Mouse (Mus musculus): ENCODE measurements around the gene Mok. TPM values are rescaled to one million over a fixed set of nuclear protein-coding genes. Genes with fewer than 3 reads are reported as not detected.
"Not testable (repeated sequence)": the region's sequence is repeated elsewhere in the genome, so short reads cannot be mapped to it uniquely, and the experiment has no call there.

Mok gene
- 1 to 10 TPM; 7.3 to 9.8 TPM for total RNA-seq (2021)
- long read RNA-seq, experiment 1, partial matches to known transcripts = 1 of 7 reads
- long read RNA-seq, experiment 1, other reads (novel, unspliced or antisense) = 6 of 7 reads
- long read RNA-seq, experiment 2, partial matches to known transcripts = 1 of 8 reads
- long read RNA-seq, experiment 2, other reads (novel, unspliced or antisense) = 7 of 8 reads

GRCm38 (mm10) chr12:110840348-110841198, at the start of gene Mok:
TSS of gene Mok (minus strand) at chr12:110840939.
- peak; percentile 98 for DNase-seq (ENCODE audit: low spot score in 2 of 2)

GRCm38 (mm10) chr12:110889036-110890020, 48.6 kb upstream of the Mok start, which contains the start of the genes Cinp and Tecpr2:
TSS of gene Cinp (minus strand) at chr12:110889145.
TSS of gene Tecpr2 (plus strand) at chr12:110889264.
- DNase-seq (ENCODE audit: low spot score in 2 of 2) = peak; percentile 93 to 98

- DNase-seq (ENCODE audit: low spot score in 2 of 2) = no peak
Measured at GRCm38 (mm10) chr12:110888606-110889005, 47.9 kb upstream of the Mok start.

GRCm38 (mm10) chr12:110888106-110888505, 47.4 kb upstream of the Mok start:
- no peak for DNase-seq (ENCODE audit: low spot score in 2 of 2)

GRCm38 (mm10) chr12:110885251-110885650, 44.5 kb upstream of the Mok start:
- no peak for DNase-seq (ENCODE audit: low spot score in 2 of 2)

- DNase-seq (ENCODE audit: low spot score in 2 of 2) = no peak
Measured at GRCm38 (mm10) chr12:110882291-110882690, 41.6 kb upstream of the Mok start.

- no peak for DNase-seq (ENCODE audit: low spot score in 2 of 2)
Measured at GRCm38 (mm10) chr12:110875351-110875750, 34.6 kb upstream of the Mok start.

- no peak for DNase-seq (ENCODE audit: low spot score in 2 of 2)
Measured at GRCm38 (mm10) chr12:110871247-110871646, 30.5 kb upstream of the Mok start.

- DNase-seq (ENCODE audit: low spot score in 2 of 2) = no peak
Measured at GRCm38 (mm10) chr12:110870107-110870506, 29.4 kb upstream of the Mok start.

- DNase-seq (ENCODE audit: low spot score in 2 of 2) = no peak
Measured at GRCm38 (mm10) chr12:110865989-110866388, 25.2 kb upstream of the Mok start.

GRCm38 (mm10) chr12:110865571-110865970, 24.8 kb upstream of the Mok start:
- no peak for DNase-seq (ENCODE audit: low spot score in 2 of 2)

- no peak for DNase-seq (ENCODE audit: low spot score in 2 of 2)
Measured at GRCm38 (mm10) chr12:110864008-110864407, 23.3 kb upstream of the Mok start.

GRCm38 (mm10) chr12:110861256-110861655, 20.5 kb upstream of the Mok start:
- no peak for DNase-seq (ENCODE audit: low spot score in 2 of 2)

- DNase-seq (ENCODE audit: low spot score in 2 of 2) = no peak
Measured at GRCm38 (mm10) chr12:110860293-110860692, 19.6 kb upstream of the Mok start.

- DNase-seq (ENCODE audit: low spot score in 2 of 2) = not testable (repeated sequence)
Measured at GRCm38 (mm10) chr12:110858681-110859080, 17.9 kb upstream of the Mok start.

- DNase-seq (ENCODE audit: low spot score in 2 of 2) = no peak
Measured at GRCm38 (mm10) chr12:110857196-110857595, 16.5 kb upstream of the Mok start.

GRCm38 (mm10) chr12:110854786-110855737, 14.3 kb upstream of the Mok start:
- DNase-seq (ENCODE audit: low spot score in 2 of 2) = no peak

- DNase-seq (ENCODE audit: low spot score in 2 of 2) = no peak
Measured at GRCm38 (mm10) chr12:110851923-110852322, 11.2 kb upstream of the Mok start.

- DNase-seq (ENCODE audit: low spot score in 2 of 2) = no peak
Measured at GRCm38 (mm10) chr12:110851414-110851813, 10.7 kb upstream of the Mok start.

GRCm38 (mm10) chr12:110850929-110851256, 10.2 kb upstream of the Mok start:
- no peak for DNase-seq (ENCODE audit: low spot score in 2 of 2)

Data from layer of hippocampus, postnatal 14 days (tissue).